Mouse (Mus musculus): ENCODE results near the gene Slc25a13. TPM values are rescaled to one million over a fixed set of nuclear protein-coding genes. Genes with fewer than 3 reads are reported as not detected.

Slc25a13 gene
- polyA plus RNA-seq (2016; fragmentation: Nextera tagmentation; extraction: Ambion mirVana) = 26.3 and 26.4 TPM in 2 replicates

GRCm38 (mm10) chr6:6216507-6217285 lies at the start of gene Slc25a13:
TSS of gene Slc25a13 (minus strand) at chr6:6217173.
- H3K9ac ChIP-seq = peak within 1 kb of the TSS; percentile 68
- H3K4me3 ChIP-seq = peak within 1 kb of the TSS; percentile 70
- no peaks in the 10 kb centered on the region for H3K36me3 ChIP-seq
- H3K27me3 ChIP-seq = no peaks in the 10 kb centered on the region
- peak within 1 kb of the TSS; percentile 91 for H3K4me2 ChIP-seq (replicated peaks)
- H3K9me3 ChIP-seq = no peaks in the 10 kb centered on the region
- peak; percentile 88 for ATAC-seq (ENCODE audit: insufficient number of reproducible peaks, insufficient read depth, low FRiP score, low TSS enrichment)
- under 1% methylated on average over 51 of the region's 51 CpGs for WGBS
- H3K27ac ChIP-seq = peak within 1 kb of the TSS; percentile 78
- peaks cover 7% of the 10 kb centered on the region for H3K4me1 ChIP-seq

- H3K4me2 ChIP-seq (replicated peaks) = no peak overlapping the region
- no peaks in the 10 kb centered on the region for H3K27me3 ChIP-seq
- WGBS = 82% methylated on average over 7 of the region's 7 CpGs
- H3K9me3 ChIP-seq = no peaks in the 10 kb centered on the region
- no peaks in the 10 kb centered on the region for H3K4me1 ChIP-seq
- no peak for ATAC-seq (ENCODE audit: insufficient number of reproducible peaks, insufficient read depth, low FRiP score, low TSS enrichment)
- H3K9ac ChIP-seq = no peak overlapping the region
- no peaks in the 10 kb centered on the region for H3K36me3 ChIP-seq
- H3K4me3 ChIP-seq = no peak overlapping the region
- no peak overlapping the region for H3K27ac ChIP-seq
Observed at GRCm38 (mm10) chr6:6265761-6266160, 48.8 kb upstream of the Slc25a13 start.

GRCm38 (mm10) chr6:6263293-6263911 lies 46.4 kb upstream of the Slc25a13 start:
- Histone ChIP-seq H3K4me2 (replicated peaks) (no peak overlapping the region), H3K9me3 (no peaks in the 10 kb centered on the region), H3K36me3 (no peaks in the 10 kb centered on the region), H3K9ac (no peak overlapping the region), H3K27ac (no peak overlapping the region), H3K4me1 (no peaks in the 10 kb centered on the region), H3K4me3 (no peak overlapping the region), H3K27me3 (no peaks in the 10 kb centered on the region)
- ATAC-seq (ENCODE audit: insufficient number of reproducible peaks, insufficient read depth, low FRiP score, low TSS enrichment) = no peak
- WGBS = 87% methylated on average over 4 of the region's 4 CpGs

- H3K4me3 ChIP-seq = no peak overlapping the region
- H3K27me3 ChIP-seq = no peaks in the 10 kb centered on the region
- H3K4me1 ChIP-seq = no peaks in the 10 kb centered on the region
- no peak overlapping the region for H3K9ac ChIP-seq
- H3K36me3 ChIP-seq = no peaks in the 10 kb centered on the region
- WGBS = 38% methylated on average over 4 of the region's 4 CpGs
- no peak overlapping the region for H3K4me2 ChIP-seq (replicated peaks)
- H3K27ac ChIP-seq = 0 out of 2 replicates have a peak overlapping the region, but pooled peaks have one; percentile 31
- no peaks in the 10 kb centered on the region for H3K9me3 ChIP-seq
- no peak for ATAC-seq (ENCODE audit: insufficient number of reproducible peaks, insufficient read depth, low FRiP score, low TSS enrichment)
Observed at GRCm38 (mm10) chr6:6260917-6261316, 43.9 kb upstream of the Slc25a13 start.

- Histone ChIP-seq H3K27ac (no peak overlapping the region), H3K4me3 (no peak overlapping the region), H3K4me1 (no peaks in the 10 kb centered on the region), H3K4me2 (replicated peaks) (no peak overlapping the region), H3K36me3 (no peaks in the 10 kb centered on the region), H3K27me3 (no peaks in the 10 kb centered on the region), H3K9ac (no peak overlapping the region), H3K9me3 (no peaks in the 10 kb centered on the region)
- no peak for ATAC-seq (ENCODE audit: insufficient number of reproducible peaks, insufficient read depth, low FRiP score, low TSS enrichment)
- WGBS = 51% methylated on average over 7 of the region's 7 CpGs
Observed at GRCm38 (mm10) chr6:6248500-6248899, 31.5 kb upstream of the Slc25a13 start.

GRCm38 (mm10) chr6:6243828-6244227 lies 26.9 kb upstream of the Slc25a13 start:
- no peak overlapping the region for H3K4me2 ChIP-seq (replicated peaks)
- no peak overlapping the region for H3K9ac ChIP-seq
- no peaks in the 10 kb centered on the region for H3K9me3 ChIP-seq
- ATAC-seq (ENCODE audit: insufficient number of reproducible peaks, insufficient read depth, low FRiP score, low TSS enrichment) = no peak
- H3K4me1 ChIP-seq = no peaks in the 10 kb centered on the region
- H3K4me3 ChIP-seq = no peak overlapping the region
- no peak overlapping the region for H3K27ac ChIP-seq
- WGBS = 79% methylated on average over 1 of the region's 1 CpGs
- no peaks in the 10 kb centered on the region for H3K36me3 ChIP-seq
- no peaks in the 10 kb centered on the region for H3K27me3 ChIP-seq

GRCm38 (mm10) chr6:6242114-6242513 lies 25.1 kb upstream of the Slc25a13 start:
- H3K4me2 ChIP-seq (replicated peaks) = no peak overlapping the region
- 76% methylated on average over 7 of the region's 7 CpGs for WGBS
- H3K9me3 ChIP-seq = no peaks in the 10 kb centered on the region
- ATAC-seq (ENCODE audit: insufficient number of reproducible peaks, insufficient read depth, low FRiP score, low TSS enrichment) = no peak
- no peaks in the 10 kb centered on the region for H3K36me3 ChIP-seq
- H3K9ac ChIP-seq = no peak overlapping the region
- H3K4me1 ChIP-seq = no peaks in the 10 kb centered on the region
- H3K27me3 ChIP-seq = no peaks in the 10 kb centered on the region
- no peak overlapping the region for H3K4me3 ChIP-seq
- no peak overlapping the region for H3K27ac ChIP-seq

GRCm38 (mm10) chr6:6236788-6237298 lies 19.9 kb upstream of the Slc25a13 start:
- no peak for ATAC-seq (ENCODE audit: insufficient number of reproducible peaks, insufficient read depth, low FRiP score, low TSS enrichment)

GRCm38 (mm10) chr6:6230262-6230661 lies 13.3 kb upstream of the Slc25a13 start:
- H3K27me3 ChIP-seq = no peaks in the 10 kb centered on the region
- ATAC-seq (ENCODE audit: insufficient number of reproducible peaks, insufficient read depth, low FRiP score, low TSS enrichment) = no peak
- WGBS = 91% methylated on average over 2 of the region's 2 CpGs
- H3K9me3 ChIP-seq = no peaks in the 10 kb centered on the region
- no peak overlapping the region for H3K9ac ChIP-seq
- H3K36me3 ChIP-seq = no peaks in the 10 kb centered on the region
- no peaks in the 10 kb centered on the region for H3K4me1 ChIP-seq
- no peak overlapping the region for H3K4me3 ChIP-seq
- no peak overlapping the region for H3K4me2 ChIP-seq (replicated peaks)
- no peak overlapping the region for H3K27ac ChIP-seq

More at GRCm38 (mm10) chr6:6236788-6237298, 19.9 kb upstream of the Slc25a13 start:
- Histone ChIP-seq H3K27ac (no peak overlapping the region), H3K4me1 (no peaks in the 10 kb centered on the region), H3K36me3 (no peaks in the 10 kb centered on the region), H3K9ac (no peak overlapping the region), H3K9me3 (no peaks in the 10 kb centered on the region), H3K4me3 (no peak overlapping the region), H3K4me2 (replicated peaks) (no peak overlapping the region), H3K27me3 (no peaks in the 10 kb centered on the region)
- 95% methylated on average over 2 of the region's 2 CpGs for WGBS

- Histone ChIP-seq H3K27ac (no peak overlapping the region), H3K4me3 (no peak overlapping the region), H3K27me3 (no peaks in the 10 kb centered on the region), H3K4me1 (no peaks in the 10 kb centered on the region), H3K9ac (no peak overlapping the region), H3K36me3 (no peaks in the 10 kb centered on the region), H3K9me3 (no peaks in the 10 kb centered on the region), H3K4me2 (replicated peaks) (no peak overlapping the region)
- ATAC-seq (ENCODE audit: insufficient number of reproducible peaks, insufficient read depth, low FRiP score, low TSS enrichment) = no peak
- 79% methylated on average over 7 of the region's 7 CpGs for WGBS
Observed at GRCm38 (mm10) chr6:6222721-6223120, 5.7 kb upstream of the Slc25a13 start.

- no peak overlapping the region for H3K9ac ChIP-seq
- no peak overlapping the region for H3K27ac ChIP-seq
- ATAC-seq (ENCODE audit: insufficient number of reproducible peaks, insufficient read depth, low FRiP score, low TSS enrichment) = no peak
- H3K27me3 ChIP-seq = no peaks in the 10 kb centered on the region
- H3K9me3 ChIP-seq = no peaks in the 10 kb centered on the region
- 84% methylated on average over 3 of the region's 3 CpGs for WGBS
- H3K4me1 ChIP-seq = peaks cover 7% of the 10 kb centered on the region; the same call in 1 of the 2 replicates
- H3K4me3 ChIP-seq = no peak overlapping the region
- no peak overlapping the region for H3K4me2 ChIP-seq (replicated peaks)
- no peaks in the 10 kb centered on the region for H3K36me3 ChIP-seq
Observed at GRCm38 (mm10) chr6:6220574-6220973, 3.6 kb upstream of the Slc25a13 start.

Data from embryonic facial prominence, embryonic 12.5 days (tissue).